Mouse (Mus musculus) liver, embryonic 14.5 days (tissue): ENCODE data around the gene Gpr55.

Experiments
- CTCF ChIP-seq: IDR thresholded peaks from 2 replicates; pipeline ENCODE4 v1.5.1; 2016; ENCODE audit warnings: antibody characterized with exemption, low read depth, control low read depth
- EP300 ChIP-seq: IDR thresholded peaks from 2 replicates; pipeline ENCODE4 v1.6.1; 2016; ENCODE audit warnings: antibody characterized with exemption, low read depth

DNA sequence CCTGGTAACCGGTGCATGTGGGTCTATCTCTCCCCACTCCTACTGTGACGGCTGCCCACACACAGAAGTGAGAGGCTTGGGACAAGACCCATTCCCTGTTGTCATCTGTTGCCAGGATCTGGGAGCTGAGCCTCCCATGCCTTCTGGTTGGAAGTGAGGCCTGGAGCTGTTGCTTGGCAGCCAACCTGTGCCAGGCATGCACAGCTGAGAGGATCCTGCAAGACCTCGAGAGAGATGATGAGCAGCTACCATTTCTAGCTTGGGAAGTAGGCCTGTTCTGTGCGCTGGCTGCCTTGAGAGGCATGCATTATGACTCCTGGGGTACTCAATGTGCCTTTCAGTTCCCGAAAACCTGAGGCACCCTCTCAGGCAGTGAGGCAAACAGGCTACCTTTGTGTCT, 29.6 kb downstream of the Gpr55 start:
- TF ChIP-seq EP300: no peak
- TF ChIP-seq CTCF: no peak
